Mouse (Mus musculus) lung, postnatal 0 days (tissue): ENCODE data around the gene Kazn.

ENCODE experiments used
- CTCF ChIP-seq: IDR thresholded peaks from 2 replicates; pipeline ENCODE4 v1.5.1; 2016; ENCODE audit warnings: antibody characterized with exemption, mild to moderate bottlenecking
- EP300 ChIP-seq: IDR thresholded peaks from 2 replicates; pipeline ENCODE4 v1.6.1; 2016; ENCODE audit warnings: antibody characterized with exemption, mild to moderate bottlenecking, control low read depth

DNA sequence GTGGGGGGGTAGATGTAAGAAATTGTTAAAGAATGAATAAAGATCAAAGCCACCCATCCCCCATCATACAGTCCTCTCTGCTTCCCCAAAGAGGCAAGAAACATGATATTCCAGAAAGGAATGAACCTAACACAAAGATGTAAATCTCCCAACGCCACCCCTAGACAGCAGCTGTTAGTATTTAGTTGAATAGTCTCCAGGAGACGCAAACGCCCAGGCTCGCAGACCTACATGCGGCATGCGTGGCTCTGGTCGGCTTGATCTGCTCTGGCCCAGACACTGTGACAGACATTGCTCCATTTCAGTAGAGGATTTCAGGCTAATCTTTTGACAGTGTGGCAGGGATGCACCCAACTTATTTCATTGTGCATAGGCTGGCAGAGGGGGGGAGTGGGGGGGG lies 120.7 kb downstream of the Kazn start:
- TF ChIP-seq EP300: no peak
- no peak for TF ChIP-seq CTCF
